Mouse (Mus musculus) liver, adult 2 months (tissue): ENCODE data around the gene Casp8.

ENCODE experiments used
- CTCF ChIP-seq: fragments of 200-500 bp; IDR thresholded peaks from 2 replicates; pipeline ENCODE4 v1.5.1; 2011; ENCODE audit warnings: low read depth, low read length, control low read depth
- POLR2A ChIP-seq: fragments of 200-500 bp; IDR thresholded peaks from 2 replicates; pipeline ENCODE4 v1.6.1; 2011; ENCODE audit warnings: low read length, control low read depth; ENCODE audit not compliant: insufficient read depth; ENCODE audit errors: extremely low read depth

DNA sequence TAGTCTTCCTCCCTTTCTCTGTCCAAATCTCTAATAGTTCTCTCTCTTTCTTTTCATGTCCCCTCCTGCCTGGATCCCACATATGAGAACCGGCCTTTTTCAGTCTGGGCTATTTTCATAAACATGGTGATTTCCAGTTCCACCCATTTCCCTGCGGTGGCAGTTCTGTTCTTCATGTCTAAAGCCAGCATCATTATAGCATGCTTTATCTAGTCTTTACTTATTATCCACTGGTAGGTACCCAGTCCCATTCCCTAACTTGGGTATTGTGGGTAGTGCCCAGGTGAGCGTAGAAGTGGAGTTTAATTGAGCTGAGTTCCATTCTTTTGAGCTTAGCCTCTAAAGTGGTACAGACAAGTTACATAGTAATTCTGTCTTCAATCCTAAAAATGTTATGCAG, 35.7 kb upstream of the Casp8 start:
- TF ChIP-seq POLR2A, result no peak
- TF ChIP-seq CTCF, result no peak
